Mouse (Mus musculus): ENCODE measurements around the gene Sh3kbp1.

DNA sequence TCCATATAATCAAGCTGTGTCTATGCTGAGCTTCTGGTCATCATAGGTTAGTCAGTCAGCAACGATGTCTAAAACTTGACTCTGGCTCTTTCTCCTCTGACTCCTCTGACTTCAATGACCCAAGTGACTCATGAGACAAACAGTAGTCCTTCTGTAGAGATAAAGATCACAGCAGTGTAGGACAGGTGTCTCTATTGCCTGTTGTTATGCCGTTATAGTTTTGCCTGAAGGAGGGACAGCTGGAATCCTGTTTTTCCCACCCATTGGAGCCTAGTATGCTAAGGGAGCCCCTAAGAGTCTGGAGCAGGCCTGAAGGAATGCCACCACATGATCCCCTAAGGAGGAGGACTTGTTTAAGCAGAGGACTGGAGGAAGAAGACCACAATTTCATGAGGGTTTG lies 78.3 kb downstream of the Sh3kbp1 start:
- TF ChIP-seq CTCF (IDR thresholded peaks at IDR 0.05; ENCODE audit: extremely low read depth, insufficient read depth, insufficient read length, insufficient replicate concordance): no peak
- no peak for TF ChIP-seq POLR2A (IDR thresholded peaks at IDR 0.05; ENCODE audit: low read depth, low read length)

Measured in spleen, adult 2 months (tissue).